In genomic region chr2:153556208-153556607, GRCm38 (mm10) we compare ENCODE assay signal across 20 mouse cellular contexts. TPM values are rescaled to one million over a fixed set of nuclear protein-coding genes. Genes with fewer than 3 reads are reported as not detected.
A peak's percentile ranks its signal among the peaks of the same experiment; 100 is the strongest.
DNase-seq lines count a peak whose midpoint lies in the region; ATAC-seq and TF ChIP-seq lines count a peak whose summit lies in the region.
"Had no signal": no experiment of that assay in that cellular context is flagged by ENCODE, and none has a peak within 500 bp of the region (broad histone marks: within the 10 kb centered on the region; RNA-seq: fewer than 3 reads in every experiment).

No protein-coding gene starts in this region.

- no peak overlapping the region for H3K27ac ChIP-seq in hindbrain, embryonic 11.5 days (ENCODE audit: low read depth, low read length)
- H3K27ac ChIP-seq in hindbrain, embryonic 16.5 days (ENCODE audit: low read depth, low read length) = no peak overlapping the region
- H3K27ac ChIP-seq in ES-E14 (ENCODE audit: insufficient read depth, low read depth, low read length, poor library complexity, severe bottlenecking) = no peak overlapping the region
- peak overlapping the region; percentile 32; the same call in 1 of the 2 replicates for H3K27ac ChIP-seq in embryonic facial prominence, embryonic 10.5 days (replicated peaks)
- H3K27ac ChIP-seq: embryonic facial prominence, embryonic 12.5 days; limb, embryonic 15.5 days; midbrain, embryonic 13.5 days; neural tube, embryonic 13.5 days; stomach, embryonic 15.5 days had no signal

- DNase-seq in cerebellum, adult 9-11 months = peak; percentile 37
- no peak for DNase-seq in cerebellum, adult 11 months
- DNase-seq in hindbrain, embryonic 11.5 days (ENCODE audit: low spot score) = no peak
- no peak for DNase-seq in ES-E14 (ENCODE audit: low read depth, low spot score)
- no peak for DNase-seq in embryonic facial prominence, embryonic 10.5 days (ENCODE audit: low spot score)
- no peak for DNase-seq in spleen, adult 12 weeks (ENCODE audit: low spot score)
- DNase-seq: adrenal gland, adult 8-10 months; forebrain, postnatal 0 days; heart, postnatal 10 days; kidney, adult 18-20 months; kidney, postnatal 10 days; spleen, adult 18-20 months had no signal

- no peaks in the 10 kb centered on the region for H3K9me3 ChIP-seq in hindbrain, embryonic 11.5 days (ENCODE audit: control insufficient read depth, low read length)
- H3K9me3 ChIP-seq in hindbrain, embryonic 16.5 days (ENCODE audit: control insufficient read depth, low read length) = no peaks in the 10 kb centered on the region
- no peaks in the 10 kb centered on the region for H3K9me3 ChIP-seq in ES-E14 (ENCODE audit: control insufficient read depth, insufficient read depth, low read depth, low read length)
- H3K9me3 ChIP-seq in embryonic facial prominence, embryonic 10.5 days = no peaks in the 10 kb centered on the region
- H3K9me3 ChIP-seq: embryonic facial prominence, embryonic 12.5 days; limb, embryonic 15.5 days; midbrain, embryonic 13.5 days; neural tube, embryonic 13.5 days; stomach, embryonic 15.5 days had no signal

- H3K4me2 ChIP-seq in hindbrain, embryonic 11.5 days (replicated peaks; ENCODE audit: low read depth, low read length) = no peak overlapping the region
- no peak overlapping the region for H3K4me2 ChIP-seq in hindbrain, embryonic 16.5 days (ENCODE audit: low read length)
- H3K4me2 ChIP-seq: embryonic facial prominence, embryonic 12.5 days; limb, embryonic 15.5 days; midbrain, embryonic 13.5 days; neural tube, embryonic 13.5 days; stomach, embryonic 15.5 days had no signal

- H3K36me3 ChIP-seq in hindbrain, embryonic 11.5 days (ENCODE audit: control insufficient read depth, insufficient read depth, low read length) = no peaks in the 10 kb centered on the region
- H3K36me3 ChIP-seq in hindbrain, embryonic 16.5 days (ENCODE audit: control insufficient read depth, insufficient read depth, low read length) = no peaks in the 10 kb centered on the region
- no peaks in the 10 kb centered on the region for H3K36me3 ChIP-seq in ES-E14 (ENCODE audit: control insufficient read depth, insufficient read depth, low read length, poor library complexity, severe bottlenecking)
- H3K36me3 ChIP-seq in embryonic facial prominence, embryonic 10.5 days (replicated peaks) = no peaks in the 10 kb centered on the region
- H3K36me3 ChIP-seq: embryonic facial prominence, embryonic 12.5 days; limb, embryonic 15.5 days; midbrain, embryonic 13.5 days; neural tube, embryonic 13.5 days; stomach, embryonic 15.5 days had no signal

- H3K4me1 ChIP-seq in hindbrain, embryonic 11.5 days (replicated peaks; ENCODE audit: control insufficient read depth, insufficient read depth, low read length) = peaks cover 7% of the 10 kb centered on the region
- peaks cover 17% of the 10 kb centered on the region for H3K4me1 ChIP-seq in hindbrain, embryonic 16.5 days (ENCODE audit: control insufficient read depth, insufficient read depth, low read depth, low read length)
- H3K4me1 ChIP-seq in ES-E14 (ENCODE audit: control insufficient read depth in 2 of 2, insufficient read depth in 2 of 2, low read length in 2 of 2, poor library complexity in 1 of 2) = peaks cover 0 to 4% of the 10 kb centered on the region in 2 experiments; a peak in 2 of 4 replicates
- peaks cover 30% of the 10 kb centered on the region for H3K4me1 ChIP-seq in embryonic facial prominence, embryonic 10.5 days

- in situ Hi-C loops in ES-E14 (cut with MboI; ENCODE audit: low sequenced_read_pairs in 2 of 2, unreplicated experiment in 2 of 2) = no loop called here

- no peak overlapping the region for H3K4me3 ChIP-seq in hindbrain, embryonic 11.5 days (ENCODE audit: low read depth, low read length)
- H3K4me3 ChIP-seq in hindbrain, embryonic 16.5 days (ENCODE audit: low read length) = no peak overlapping the region
- H3K4me3 ChIP-seq in ES-E14 (ENCODE audit: insufficient read depth in 1 of 2, low read depth in 1 of 2, low read length in 2 of 2, poor library complexity in 1 of 2, severe bottlenecking in 1 of 2) = peak overlapping the region; percentile 22 to 48; a peak in 3 of 4 replicates
- H3K4me3 ChIP-seq in embryonic facial prominence, embryonic 10.5 days = no peak overlapping the region
- H3K4me3 ChIP-seq: embryonic facial prominence, embryonic 12.5 days; erythroblast, embryonic 14.5 days; limb, embryonic 15.5 days; midbrain, embryonic 13.5 days; neural tube, embryonic 13.5 days; stomach, embryonic 15.5 days had no signal

- WGBS in hindbrain, embryonic 11.5 days = 52% methylated on average over 9 of the region's 9 CpGs
- 44% methylated on average over 9 of the region's 9 CpGs for WGBS in hindbrain, embryonic 16.5 days
- WGBS in embryonic facial prominence, embryonic 10.5 days = 62% methylated on average over 9 of the region's 9 CpGs

- 0 out of 2 replicates have a peak overlapping the region, but pooled peaks have one; percentile 19 for H3K9ac ChIP-seq in hindbrain, embryonic 11.5 days (ENCODE audit: low read depth, low read length)
- H3K9ac ChIP-seq in hindbrain, embryonic 16.5 days (ENCODE audit: low read depth, low read length) = no peak overlapping the region
- no peak overlapping the region for H3K9ac ChIP-seq in ES-E14 (ENCODE audit: insufficient read depth, low read depth, low read length, poor library complexity, severe bottlenecking)
- H3K9ac ChIP-seq: embryonic facial prominence, embryonic 12.5 days; forebrain, postnatal 0 days; limb, embryonic 15.5 days; midbrain, embryonic 13.5 days; neural tube, embryonic 13.5 days; stomach, embryonic 15.5 days had no signal

- ATAC-seq in hindbrain, embryonic 11.5 days (ENCODE audit: low FRiP score) = no peak
- no peak for ATAC-seq in hindbrain, embryonic 16.5 days
- ATAC-seq: forebrain, postnatal 0 days; lung, postnatal 0 days; midbrain, embryonic 13.5 days had no signal

- H3K27me3 ChIP-seq in hindbrain, embryonic 11.5 days (ENCODE audit: control insufficient read depth, insufficient read depth, low read length) = no peaks in the 10 kb centered on the region
- no peaks in the 10 kb centered on the region for H3K27me3 ChIP-seq in hindbrain, embryonic 16.5 days (replicated peaks; ENCODE audit: control insufficient read depth, insufficient read depth, low read length)
- H3K27me3 ChIP-seq in embryonic facial prominence, embryonic 10.5 days (replicated peaks; ENCODE audit: low read depth, poor library complexity, severe bottlenecking) = peaks cover 29% of the 10 kb centered on the region
- H3K27me3 ChIP-seq: neural tube, embryonic 13.5 days; stomach, embryonic 15.5 days had no signal

TF ChIP-seq in ES-E14, 5 proteins besides CTCF, POLR2A, EP300 and RAD21:
- TF ChIP-seq ZNF384 (IDR thresholded peaks at IDR 0.05; ENCODE audit: low read depth, low read length) (no peak), CHD2 (IDR thresholded peaks at IDR 0.05; ENCODE audit: low read depth, low read length) (no peak), MAFK (IDR thresholded peaks at IDR 0.05; ENCODE audit: insufficient read depth, low read depth, low read length) (no peak), HCFC1 (IDR thresholded peaks at IDR 0.05; ENCODE audit: borderline replicate concordance, insufficient read depth, low read length) (no peak), ZC3H11A (IDR thresholded peaks at IDR 0.05; ENCODE audit: borderline replicate concordance, low read depth, low read length) (no peak)
TF ChIP-seq in ES-E14: peak in this region for 0.

RNA-seq across cellular contexts. Expression of gene Nol4l, which starts 26.4 kb away (rescaled TPM):
- polyA plus RNA-seq in hindbrain, embryonic 11.5 days (2014; fragmentation: Nextera tagmentation; extraction: Ambion mirVana) = 26.0 and 26.7 TPM in 2 replicates
- polyA plus RNA-seq in hindbrain, embryonic 16.5 days (2015; fragmentation: Nextera tagmentation; extraction: Ambion mirVana) = 33.7 and 40.7 TPM in 2 replicates
- 3.8 and 4.3 TPM in 2 replicates for total RNA-seq in ES-E14 (2012; rRNA removed)
- 23.5 and 23.7 TPM in 2 replicates for polyA plus RNA-seq in embryonic facial prominence, embryonic 10.5 days (2016; fragmentation: Nextera tagmentation; extraction: Ambion mirVana)

Comparison
In these comparisons a context has a peak if more than half of its experiments do, and no peak if none do; other contexts are left out.
1. H3K4me3 ChIP-seq: peak in ES-E14 (2 of 2); none in hindbrain, embryonic 11.5 days (single experiment), hindbrain, embryonic 16.5 days (single experiment) and embryonic facial prominence, embryonic 10.5 days (single experiment).